In the genomic region with DNA sequence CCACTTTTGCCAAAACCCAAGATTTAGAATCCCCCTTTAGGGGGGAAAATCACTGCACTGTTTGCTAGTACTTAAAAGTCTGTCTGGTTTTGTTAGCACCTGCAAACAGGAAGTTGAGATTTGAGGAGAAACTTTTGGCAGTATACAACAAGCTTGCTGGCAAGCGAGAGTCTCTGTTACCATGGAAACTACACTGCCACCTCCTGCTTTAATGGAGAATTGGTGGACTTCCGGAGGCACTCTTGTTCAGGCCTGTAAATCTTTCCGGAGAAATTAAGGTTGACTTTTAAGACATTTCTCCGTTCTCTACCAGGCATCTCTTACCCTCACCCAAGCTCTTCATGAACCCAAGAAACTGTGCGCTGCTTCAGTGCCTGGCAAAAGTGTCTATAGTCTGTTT, we compare ENCODE assay signal across 8 mouse cellular contexts.
DNase-seq lines count a peak whose midpoint lies in the region; ATAC-seq and TF ChIP-seq lines count a peak whose summit lies in the region.

No protein-coding gene starts in this region.

- peak overlapping the region; percentile 57 for H3K4me2 ChIP-seq in heart, embryonic 13.5 days
- peak overlapping the region; percentile 44 for H3K4me2 ChIP-seq in hindbrain, postnatal 0 days (ENCODE audit: low read depth, low read length)
- H3K4me2 ChIP-seq in midbrain, embryonic 12.5 days (replicated peaks): peak overlapping the region; percentile 44

- no peak for DNase-seq in heart, adult 18-20 months
- DNase-seq in embryo, embryonic 10 days (ENCODE audit: low spot score): peak; percentile 73
- peak; percentile 74 for DNase-seq in hindbrain, postnatal 0 days (ENCODE audit: low spot score)
- no peak for DNase-seq in urinary bladder, adult 18-20 months (ENCODE audit: low spot score in 2 of 2)
- DNase-seq in layer of hippocampus, adult 8-10 months (ENCODE audit: low spot score in 2 of 2): no peak
- DNase-seq in testis, postnatal 14 days (ENCODE audit: low spot score): no peak

- peaks cover 90% of the 10 kb centered on the region for H3K4me1 ChIP-seq in heart, embryonic 13.5 days
- H3K4me1 ChIP-seq in hindbrain, postnatal 0 days (ENCODE audit: insufficient read depth, low read length): peaks cover 20% of the 10 kb centered on the region
- H3K4me1 ChIP-seq in midbrain, embryonic 12.5 days: peaks cover 72% of the 10 kb centered on the region

- 25% methylated on average over 5 of the region's 5 CpGs for WGBS in heart, embryonic 13.5 days
- WGBS in hindbrain, postnatal 0 days: 13% methylated on average over 5 of the region's 5 CpGs
- 9% methylated on average over 5 of the region's 5 CpGs for WGBS in midbrain, embryonic 12.5 days

- 0 out of 2 replicates have a peak overlapping the region, but pooled peaks have one; percentile 26 for H3K9ac ChIP-seq in heart, embryonic 13.5 days
- no peak overlapping the region for H3K9ac ChIP-seq in hindbrain, postnatal 0 days (replicated peaks; ENCODE audit: low read length)
- no peak overlapping the region for H3K9ac ChIP-seq in midbrain, embryonic 12.5 days (replicated peaks)

- TF ChIP-seq CTCF in hindbrain, postnatal 0 days (IDR thresholded peaks at IDR 0.05; ENCODE audit: low read depth): peak; percentile 19; the same call in 1 of the 2 replicates

- ATAC-seq in heart, embryonic 13.5 days (ENCODE audit: extremely low read depth, insufficient number of reproducible peaks, low FRiP score, low TSS enrichment): no peak
- no peak for ATAC-seq in hindbrain, postnatal 0 days
- ATAC-seq in midbrain, embryonic 12.5 days (ENCODE audit: low FRiP score, low read depth): no peak

- H3K4me3 ChIP-seq in heart, embryonic 13.5 days: 0 out of 2 replicates have a peak overlapping the region, but pooled peaks have one; percentile 14
- no peak overlapping the region for H3K4me3 ChIP-seq in hindbrain, postnatal 0 days (ENCODE audit: low read length)
- no peak overlapping the region for H3K4me3 ChIP-seq in midbrain, embryonic 12.5 days

- H3K27ac ChIP-seq in heart, embryonic 13.5 days (replicated peaks): peak overlapping the region; percentile 86
- H3K27ac ChIP-seq in hindbrain, postnatal 0 days: peak overlapping the region; percentile 72
- H3K27ac ChIP-seq in midbrain, embryonic 12.5 days (replicated peaks): peak overlapping the region; percentile 63

- no peaks in the 10 kb centered on the region for H3K27me3 ChIP-seq in heart, embryonic 13.5 days (replicated peaks)
- no peaks in the 10 kb centered on the region for H3K27me3 ChIP-seq in hindbrain, postnatal 0 days (ENCODE audit: insufficient read depth, low read length)
- H3K27me3 ChIP-seq in midbrain, embryonic 12.5 days: peaks cover 9% of the 10 kb centered on the region

- H3K9me3 ChIP-seq in heart, embryonic 13.5 days: no peaks in the 10 kb centered on the region
- H3K9me3 ChIP-seq in hindbrain, postnatal 0 days (ENCODE audit: low read length): no peaks in the 10 kb centered on the region
- H3K9me3 ChIP-seq in midbrain, embryonic 12.5 days: no peaks in the 10 kb centered on the region

- no peaks in the 10 kb centered on the region for H3K36me3 ChIP-seq in heart, embryonic 13.5 days
- no peaks in the 10 kb centered on the region for H3K36me3 ChIP-seq in hindbrain, postnatal 0 days (ENCODE audit: insufficient read depth, low read length)
- no peaks in the 10 kb centered on the region for H3K36me3 ChIP-seq in midbrain, embryonic 12.5 days

Comparison
In these comparisons a context has a peak if more than half of its experiments do, and no peak if none do; other contexts are left out.
1. DNase-seq: peak in embryo, embryonic 10 days (single experiment) and hindbrain, postnatal 0 days (single experiment); none in heart, adult 18-20 months (0 of 2), urinary bladder, adult 18-20 months (0 of 2), layer of hippocampus, adult 8-10 months (0 of 2) and testis, postnatal 14 days (single experiment).
2. Peak in every context shown above with its lines, with median percentiles within 50 percentile points of each other: H3K27ac ChIP-seq and H3K4me2 ChIP-seq.